Mouse (Mus musculus) MEL (cell line): ENCODE data around the gene Larp7.

Experiments
- CHD2 ChIP-seq: IDR thresholded peaks from 2 replicates; pipeline ENCODE4 v1.6.1; 2011; ENCODE audit warnings: low read length, improper control_type of control experiment
- CTCF ChIP-seq, 3 experiments: IDR thresholded peaks in 2 of 3; conservative IDR thresholded peaks in 1 of 3; 2 replicates each; pipeline ENCODE4 v1.5.1; 2011 to 2012; ENCODE audit warnings: low read length in 3 of 3, low read depth in 2 of 3, mild to moderate bottlenecking in 2 of 3, improper control_type of control experiment in 1 of 3, inconsistent platforms in 1 of 3, mixed read lengths in 1 of 3, moderate library complexity in 1 of 3; ENCODE audit not compliant: control insufficient read depth in 1 of 3, insufficient read depth in 1 of 3, poor library complexity in 1 of 3, severe bottlenecking in 1 of 3
- EP300 ChIP-seq, 2 experiments: IDR thresholded peaks; 2 replicates each; pipeline ENCODE4 v1.6.1; 2011; ENCODE audit warnings: improper control_type of control experiment in 2 of 2, low read length in 2 of 2, low read depth in 1 of 2, mild to moderate bottlenecking in 1 of 2
- MYC ChIP-seq: IDR thresholded peaks from 2 replicates; pipeline ENCODE4 v1.6.1; 2011; ENCODE audit warnings: low read depth, mild to moderate bottlenecking, low read length, improper control_type of control experiment, moderate library complexity
- POLR2AphosphoS2 ChIP-seq: IDR thresholded peaks from 2 replicates; pipeline ENCODE4 v1.6.1; 2011; ENCODE audit warnings: low read length, improper control_type of control experiment
- POLR2AphosphoS5 ChIP-seq: IDR thresholded peaks from 2 replicates; pipeline ENCODE4 v1.6.1; 2012; ENCODE audit warnings: low read depth, borderline replicate concordance, mild to moderate bottlenecking, inconsistent platforms, low read length, moderate library complexity, mixed read lengths
- RAD21 ChIP-seq: IDR thresholded peaks from 2 replicates; pipeline ENCODE4 v1.6.1; 2011; ENCODE audit warnings: mild to moderate bottlenecking, low read depth, low read length, improper control_type of control experiment

GRCm38 (mm10) chr3:127597136-127597535, 44.0 kb upstream of the Larp7 start:
- TF ChIP-seq CTCF (IDR thresholded peaks at IDR 0.05 in 2 of 3, conservative IDR thresholded peaks at IDR 0.05 in 1 of 3; ENCODE audit: control insufficient read depth in 1 of 3, insufficient read depth in 1 of 3, low read depth in 2 of 3, low read length in 3 of 3, poor library complexity in 1 of 3, severe bottlenecking in 1 of 3): no peak
- TF ChIP-seq MYC: no peak
- TF ChIP-seq POLR2AphosphoS5: no peak
- TF ChIP-seq RAD21: no peak
- TF ChIP-seq EP300 (IDR thresholded peaks at IDR 0.05; ENCODE audit: low read depth in 1 of 2, low read length in 2 of 2): no peak
- no peak for TF ChIP-seq CHD2
- TF ChIP-seq POLR2AphosphoS2: no peak
